Mouse (Mus musculus): ENCODE data around the gene Heg1. TPM values are rescaled to one million over a fixed set of nuclear protein-coding genes. Genes with fewer than 3 reads are reported as not detected.

The Heg1 gene
- polyA plus RNA-seq, 1 experiment from 2014 or later, result 17.3 TPM

Other genes with a start within 250 kb of the Heg1 start
- gene Slc12a8, start 167.0 kb upstream of the Heg1 start, polyA plus RNA-seq (2015; fragmentation: Nextera tagmentation; extraction: Ambion mirVana), result 0.92 and 1.0 TPM in 2 replicates
- 0.06 TPM in 1 of 2 replicates, not detected in the other for gene Muc13, start 109.7 kb downstream of the Heg1 start, polyA plus RNA-seq (2015; fragmentation: Nextera tagmentation; extraction: Ambion mirVana)
- 14.1 and 16.8 TPM in 2 replicates for gene Itgb5, start 145.3 kb downstream of the Heg1 start, polyA plus RNA-seq (2015; fragmentation: Nextera tagmentation; extraction: Ambion mirVana)